Mouse (Mus musculus): ENCODE data around the gene Sirt6. TPM values are rescaled to one million over a fixed set of nuclear protein-coding genes. Genes with fewer than 3 reads are reported as not detected.
A peak's percentile ranks its signal among the peaks of the same experiment; 100 is the strongest.
"Not testable (repeated sequence)": the region's sequence is repeated elsewhere in the genome, so short reads cannot be mapped to it uniquely, and the experiment has no call there.

Gene Sirt6
- polyA plus RNA-seq, 1 experiment from 2014 or later = 27.3 TPM

- Histone ChIP-seq H3K4me1 (ENCODE audit: control insufficient read depth, insufficient read depth, low read length) (peaks cover 11% of the 10 kb centered on the region), H3K4me3 (ENCODE audit: low read depth, low read length) (peak overlapping the region; percentile 77), H3K9me3 (replicated peaks; ENCODE audit: control insufficient read depth, low read length) (no peaks in the 10 kb centered on the region), H3K27ac (ENCODE audit: low read depth, low read length) (peak overlapping the region; percentile 98), H3K27me3 (ENCODE audit: control insufficient read depth, insufficient read depth, low read length) (no peaks in the 10 kb centered on the region), H3K9ac (ENCODE audit: low read depth, low read length) (peak overlapping the region; percentile 97), H3K36me3 (ENCODE audit: control insufficient read depth, insufficient read depth, low read length) (no peaks in the 10 kb centered on the region; the same call in 1 of the 2 replicates), H3K4me2 (peak overlapping the region; percentile 95)
- peak; percentile 81 for ATAC-seq (replicated peaks; ENCODE audit: insufficient number of reproducible peaks, low FRiP score, low TSS enrichment)
- under 1% methylated on average over 73 of the region's 75 CpGs for WGBS (ENCODE audit: insufficient replicate concordance)
Measured at GRCm38 (mm10) chr10:81643449-81644055, 16.0 kb upstream of the Sirt6 start.

- H3K27me3 ChIP-seq (ENCODE audit: control insufficient read depth, insufficient read depth, low read length) = no peaks in the 10 kb centered on the region
- H3K9me3 ChIP-seq (replicated peaks; ENCODE audit: control insufficient read depth, low read length) = no peaks in the 10 kb centered on the region
- no peaks in the 10 kb centered on the region; the same call in 1 of the 2 replicates for H3K36me3 ChIP-seq (ENCODE audit: control insufficient read depth, insufficient read depth, low read length)
- H3K4me2 ChIP-seq = peak overlapping the region; percentile 95
- H3K4me3 ChIP-seq (ENCODE audit: low read depth, low read length) = peak overlapping the region; percentile 77
- peak overlapping the region; percentile 97 for H3K9ac ChIP-seq (ENCODE audit: low read depth, low read length)
- ATAC-seq (replicated peaks; ENCODE audit: insufficient number of reproducible peaks, low FRiP score, low TSS enrichment) = peak; percentile 25
- peaks cover 11% of the 10 kb centered on the region for H3K4me1 ChIP-seq (ENCODE audit: control insufficient read depth, insufficient read depth, low read length)
- 19% methylated on average over 24 of the region's 24 CpGs for WGBS (ENCODE audit: insufficient replicate concordance)
- peak overlapping the region; percentile 98 for H3K27ac ChIP-seq (ENCODE audit: low read depth, low read length)
Measured at GRCm38 (mm10) chr10:81642648-81643448, 15.3 kb upstream of the Sirt6 start.

DNA sequence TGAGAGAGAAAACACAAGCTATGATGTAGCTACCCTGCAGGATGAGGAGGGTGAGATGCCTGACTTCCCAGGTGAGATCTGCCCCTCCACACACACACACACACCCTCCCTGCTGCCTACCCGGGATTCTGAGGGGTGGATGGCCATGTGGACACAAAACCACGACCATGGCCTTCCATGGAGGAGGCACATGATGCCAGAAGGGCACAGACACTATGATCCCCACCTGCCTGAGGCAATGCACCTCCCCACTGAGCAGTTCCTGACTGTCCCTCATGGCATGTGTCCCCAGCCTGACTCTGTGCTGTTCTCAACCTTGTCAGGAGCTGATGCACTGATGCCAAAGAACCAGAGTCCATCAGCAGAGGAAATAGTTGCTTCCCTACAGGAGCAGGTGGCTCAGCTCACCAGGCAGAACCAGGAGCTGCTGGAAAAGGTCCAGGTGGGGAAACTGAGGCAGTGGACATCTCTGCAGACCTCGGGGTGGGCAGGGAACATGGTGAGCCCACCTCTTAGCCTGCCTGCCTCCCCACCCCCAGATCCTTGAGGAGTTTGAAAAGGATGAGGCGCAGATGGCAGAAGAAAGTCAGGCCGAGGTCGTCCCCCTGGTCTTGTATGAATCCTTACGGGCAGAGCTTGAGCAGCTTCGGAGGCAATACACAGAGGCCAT is 14.5 kb upstream of the Sirt6 start:
- Histone ChIP-seq H3K4me2 (peak overlapping the region; percentile 95), H3K9ac (ENCODE audit: low read depth, low read length) (no peak overlapping the region; the same call in 1 of the 2 replicates), H3K36me3 (ENCODE audit: control insufficient read depth, insufficient read depth, low read length) (no peaks in the 10 kb centered on the region; the same call in 1 of the 2 replicates), H3K27me3 (ENCODE audit: control insufficient read depth, insufficient read depth, low read length) (no peaks in the 10 kb centered on the region), H3K27ac (ENCODE audit: low read depth, low read length) (no peak overlapping the region; the same call in 1 of the 2 replicates), H3K9me3 (replicated peaks; ENCODE audit: control insufficient read depth, low read length) (no peaks in the 10 kb centered on the region), H3K4me1 (ENCODE audit: control insufficient read depth, insufficient read depth, low read length) (peaks cover 11% of the 10 kb centered on the region), H3K4me3 (ENCODE audit: low read depth, low read length) (no peak overlapping the region)
- WGBS (ENCODE audit: insufficient replicate concordance) = 76% methylated on average over 8 of the region's 8 CpGs
- ATAC-seq (replicated peaks; ENCODE audit: insufficient number of reproducible peaks, low FRiP score, low TSS enrichment) = no peak

DNA sequence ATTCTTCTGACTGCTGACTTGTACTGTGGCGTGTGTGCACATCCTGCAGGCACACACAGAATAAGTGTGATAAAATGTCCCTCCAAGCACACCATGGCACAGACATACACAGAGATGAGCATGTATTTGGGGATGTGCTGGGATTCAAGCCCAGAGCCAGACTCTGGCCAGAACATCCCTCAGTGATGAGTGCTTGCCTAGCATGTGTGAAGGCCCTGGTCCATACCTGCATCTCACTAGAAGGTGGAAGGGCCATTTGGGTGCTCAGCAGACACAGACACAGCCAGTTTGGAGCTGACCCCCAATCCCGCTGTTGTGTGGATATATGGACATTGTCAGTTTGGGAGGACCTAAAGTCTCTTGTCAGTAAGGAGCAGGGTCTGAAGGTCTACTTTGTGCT is 14.0 kb upstream of the Sirt6 start:
- Histone ChIP-seq H3K36me3 (ENCODE audit: control insufficient read depth, insufficient read depth, low read length) (no peaks in the 10 kb centered on the region; the same call in 1 of the 2 replicates), H3K4me2 (no peak overlapping the region; the same call in 1 of the 2 replicates), H3K9ac (ENCODE audit: low read depth, low read length) (no peak overlapping the region), H3K27me3 (ENCODE audit: control insufficient read depth, insufficient read depth, low read length) (no peaks in the 10 kb centered on the region), H3K4me3 (ENCODE audit: low read depth, low read length) (no peak overlapping the region), H3K9me3 (replicated peaks; ENCODE audit: control insufficient read depth, low read length) (no peaks in the 10 kb centered on the region), H3K27ac (ENCODE audit: low read depth, low read length) (no peak overlapping the region), H3K4me1 (ENCODE audit: control insufficient read depth, insufficient read depth, low read length) (peaks cover 11% of the 10 kb centered on the region)
- WGBS (ENCODE audit: insufficient replicate concordance) = 83% methylated on average over 2 of the region's 2 CpGs
- ATAC-seq (replicated peaks; ENCODE audit: insufficient number of reproducible peaks, low FRiP score, low TSS enrichment) = no peak

DNA sequence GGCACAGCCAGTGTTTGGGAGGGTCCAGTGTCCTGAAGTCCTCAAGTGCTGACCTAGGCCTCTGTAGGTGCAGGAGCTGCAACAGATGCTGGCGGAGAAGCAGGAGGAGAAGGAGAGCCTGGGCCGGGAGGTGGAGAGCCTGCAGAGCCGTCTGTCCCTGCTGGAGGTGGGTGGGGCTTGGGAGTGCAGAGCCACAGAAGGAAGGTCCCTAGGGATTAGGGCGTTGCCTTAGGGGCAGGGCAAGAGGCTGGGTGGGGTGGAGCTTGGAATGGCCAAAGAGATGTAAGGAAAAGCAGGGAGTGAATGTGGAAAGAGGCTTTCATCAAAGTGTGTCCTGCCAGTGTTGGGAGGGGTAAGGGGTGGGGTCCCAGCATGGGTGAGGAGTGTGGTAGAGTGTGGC is 13.2 kb upstream of the Sirt6 start:
- H3K4me3 ChIP-seq (ENCODE audit: low read depth, low read length); H3K9ac ChIP-seq (ENCODE audit: low read depth, low read length); H3K27ac ChIP-seq (ENCODE audit: low read depth, low read length); H3K4me2 ChIP-seq; H3K9me3 ChIP-seq (replicated peaks; ENCODE audit: control insufficient read depth, low read length); H3K27me3 ChIP-seq (ENCODE audit: control insufficient read depth, insufficient read depth, low read length); ATAC-seq (replicated peaks; ENCODE audit: insufficient number of reproducible peaks, low FRiP score, low TSS enrichment); H3K36me3 ChIP-seq (ENCODE audit: control insufficient read depth, insufficient read depth, low read length): not testable (repeated sequence)
- WGBS (ENCODE audit: insufficient replicate concordance) = 37% methylated on average over 4 of the region's 4 CpGs
- H3K4me1 ChIP-seq (ENCODE audit: control insufficient read depth, insufficient read depth, low read length) = peaks cover 14% of the 10 kb centered on the region

GRCm38 (mm10) chr10:81638101-81638500 is 10.5 kb upstream of the Sirt6 start:
- no peaks in the 10 kb centered on the region for H3K9me3 ChIP-seq (replicated peaks; ENCODE audit: control insufficient read depth, low read length)
- no peak for ATAC-seq (replicated peaks; ENCODE audit: insufficient number of reproducible peaks, low FRiP score, low TSS enrichment)
- H3K4me2 ChIP-seq = no peak overlapping the region
- 68% methylated on average over 6 of the region's 6 CpGs for WGBS (ENCODE audit: insufficient replicate concordance)
- no peaks in the 10 kb centered on the region for H3K36me3 ChIP-seq (ENCODE audit: control insufficient read depth, insufficient read depth, low read length)
- H3K9ac ChIP-seq (ENCODE audit: low read depth, low read length) = no peak overlapping the region
- H3K27me3 ChIP-seq (ENCODE audit: control insufficient read depth, insufficient read depth, low read length) = no peaks in the 10 kb centered on the region
- no peak overlapping the region for H3K4me3 ChIP-seq (ENCODE audit: low read depth, low read length)
- peaks cover 14% of the 10 kb centered on the region for H3K4me1 ChIP-seq (ENCODE audit: control insufficient read depth, insufficient read depth, low read length)
- no peak overlapping the region for H3K27ac ChIP-seq (ENCODE audit: low read depth, low read length)

DNA sequence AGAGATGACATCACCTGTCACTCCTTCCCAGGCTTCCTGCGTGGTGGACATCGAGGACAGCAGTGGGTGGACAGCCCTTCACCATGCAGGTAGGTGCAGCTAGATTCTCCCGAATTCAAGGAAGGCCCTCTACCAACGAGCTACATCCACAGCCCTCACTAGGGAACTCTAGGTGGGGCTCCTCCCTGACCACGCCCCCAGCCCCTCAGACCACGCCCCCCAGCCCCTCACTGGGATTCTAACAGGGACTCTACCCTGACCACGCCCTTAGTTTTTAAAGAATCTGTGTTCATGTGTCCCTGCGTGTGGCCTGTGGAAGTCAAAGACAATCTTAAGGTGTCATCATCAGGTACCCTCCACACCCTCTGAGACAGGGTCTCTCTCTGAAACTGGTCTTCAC is 8.7 kb upstream of the Sirt6 start:
- ATAC-seq (replicated peaks; ENCODE audit: insufficient number of reproducible peaks, low FRiP score, low TSS enrichment) = no peak
- WGBS (ENCODE audit: insufficient replicate concordance) = 13% methylated on average over 8 of the region's 8 CpGs
- H3K36me3 ChIP-seq (ENCODE audit: control insufficient read depth, insufficient read depth, low read length) = no peaks in the 10 kb centered on the region

DNA sequence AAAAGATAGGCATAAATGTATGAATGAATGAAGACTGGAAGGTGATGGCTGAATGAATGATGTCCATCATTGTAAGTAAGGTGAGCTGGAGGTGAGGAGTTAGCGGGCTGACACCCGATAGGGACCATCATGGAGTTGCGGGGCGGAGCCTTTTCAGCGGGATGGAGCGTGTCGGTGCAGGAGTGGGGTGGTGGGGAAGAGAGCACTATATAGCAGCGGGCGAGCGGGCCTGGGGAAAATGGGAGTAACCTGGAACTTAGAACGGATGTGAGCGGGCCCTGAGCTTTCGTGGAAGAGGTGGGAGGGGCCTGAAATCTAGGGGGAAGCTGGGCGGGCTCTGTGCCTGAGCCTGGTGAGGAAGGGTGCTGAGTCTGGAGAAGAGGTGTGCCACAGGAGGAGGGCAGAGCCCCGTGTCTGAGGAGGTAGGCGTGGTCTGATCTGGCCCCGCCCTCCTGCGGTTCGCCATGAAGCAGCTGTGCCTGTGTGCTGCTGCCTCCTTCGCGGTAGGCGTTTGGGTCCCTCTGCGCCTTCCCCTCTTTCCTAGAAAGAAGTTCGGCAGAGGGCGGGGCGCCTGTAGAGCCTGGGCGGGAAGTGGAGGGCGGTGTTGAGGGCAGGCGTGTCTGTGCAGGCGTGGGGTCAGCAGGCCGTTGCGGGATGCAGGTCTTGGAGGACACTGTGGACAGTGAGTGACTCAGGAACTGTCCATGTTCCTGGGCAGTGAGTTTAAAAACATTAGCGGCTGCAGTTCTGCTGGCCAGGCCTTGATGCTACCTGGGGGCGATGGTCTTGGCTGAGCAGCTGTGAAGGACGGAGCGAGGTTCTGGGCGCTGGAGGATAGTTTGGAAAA is 5.9 kb upstream of the Sirt6 start:
- no peaks in the 10 kb centered on the region for H3K27me3 ChIP-seq (ENCODE audit: control insufficient read depth, insufficient read depth, low read length)
- H3K36me3 ChIP-seq (ENCODE audit: control insufficient read depth, insufficient read depth, low read length) = no peaks in the 10 kb centered on the region
- H3K27ac ChIP-seq (ENCODE audit: low read depth, low read length) = peak overlapping the region; percentile 11; the same call in 1 of the 2 replicates
- H3K9ac ChIP-seq (ENCODE audit: low read depth, low read length) = peak overlapping the region; percentile 72
- peak overlapping the region; percentile 65 for H3K4me2 ChIP-seq
- no peaks in the 10 kb centered on the region for H3K9me3 ChIP-seq (replicated peaks; ENCODE audit: control insufficient read depth, low read length)
- H3K4me3 ChIP-seq (ENCODE audit: low read depth, low read length) = peak overlapping the region; percentile 45
- peaks cover 3% of the 10 kb centered on the region; the same call in 1 of the 2 replicates for H3K4me1 ChIP-seq (ENCODE audit: control insufficient read depth, insufficient read depth, low read length)
- 4% methylated on average over 36 of the region's 37 CpGs for WGBS (ENCODE audit: insufficient replicate concordance)
- peak; percentile 88 for ATAC-seq (replicated peaks; ENCODE audit: insufficient number of reproducible peaks, low FRiP score, low TSS enrichment)

More for the DNA sequence above, 8.7 kb upstream of the Sirt6 start:
- Histone ChIP-seq H3K9ac (ENCODE audit: low read depth, low read length) (no peak overlapping the region), H3K4me3 (ENCODE audit: low read depth, low read length) (no peak overlapping the region), H3K27me3 (ENCODE audit: control insufficient read depth, insufficient read depth, low read length) (no peaks in the 10 kb centered on the region), H3K9me3 (replicated peaks; ENCODE audit: control insufficient read depth, low read length) (no peaks in the 10 kb centered on the region), H3K27ac (ENCODE audit: low read depth, low read length) (no peak overlapping the region), H3K4me1 (ENCODE audit: control insufficient read depth, insufficient read depth, low read length) (peaks cover 3% of the 10 kb centered on the region; the same call in 1 of the 2 replicates), H3K4me2 (no peak overlapping the region)

Measured in heart, embryonic 11.5 days (tissue).